Mouse (Mus musculus) MEL (cell line): Measurements from ENCODE around the gene Prokr2. TPM values are rescaled to one million over a fixed set of nuclear protein-coding genes. Genes with fewer than 3 reads are reported as not detected.

Experiments
- DNase-seq: peaks from one replicate; pipeline ENCODE4 v3.0.0; 2011; ENCODE audit warnings: low read depth, low spot score
- H3K27ac ChIP-seq: 2 replicates; pipeline ENCODE4 v1.5.1; 2012; ENCODE audit warnings: low read depth, mild to moderate bottlenecking, control low read depth, low read length, moderate library complexity; ENCODE audit not compliant: control insufficient read depth
- H3K27me3 ChIP-seq, 2 experiments: fragments of 150-350 bp in 1 of 2; sonication (generic) in 1 of 2; 2 replicates each; pipeline ENCODE4 v1.6.1; 2012; ENCODE audit warnings: low read length in 2 of 2, mild to moderate bottlenecking in 2 of 2, improper control_type of control experiment in 1 of 2, moderate library complexity in 1 of 2; ENCODE audit not compliant: insufficient read depth in 2 of 2, control insufficient read depth in 1 of 2
- H3K36me3 ChIP-seq, 2 experiments: 2 replicates each; pipeline ENCODE4 v1.6.1; 2012 to 2014; ENCODE audit warnings: low read length in 2 of 2, improper control_type of control experiment in 1 of 2, inconsistent platforms in 1 of 2, mild to moderate bottlenecking in 1 of 2; ENCODE audit not compliant: insufficient read depth in 2 of 2, control insufficient read depth in 1 of 2
- H3K4me1 ChIP-seq, 2 experiments: fragments of 150-350 bp in 1 of 2; sonication (generic) in 1 of 2; 2 replicates each; pipeline ENCODE4 v1.6.1; 2012; ENCODE audit warnings: low read length in 2 of 2, improper control_type of control experiment in 1 of 2, mild to moderate bottlenecking in 1 of 2; ENCODE audit not compliant: insufficient read depth in 2 of 2, control insufficient read depth in 1 of 2
- H3K4me3 ChIP-seq, 2 experiments: fragments of 150-350 bp in 1 of 2; sonication (generic) in 1 of 2; 2 replicates each; pipeline ENCODE4 v1.5.1; 2012; ENCODE audit warnings: low read depth in 2 of 2, low read length in 2 of 2, mild to moderate bottlenecking in 2 of 2, moderate library complexity in 2 of 2, control low read depth in 1 of 2, improper control_type of control experiment in 1 of 2; ENCODE audit not compliant: control insufficient read depth in 1 of 2, insufficient read depth in 1 of 2
- H3K79me2 ChIP-seq: 2 replicates; pipeline ENCODE4 v1.6.1; 2012; ENCODE audit warnings: mild to moderate bottlenecking, low read length, moderate library complexity; ENCODE audit not compliant: control insufficient read depth, poor library complexity, insufficient read depth
- H3K9ac ChIP-seq: 2 replicates; pipeline ENCODE4 v1.6.1; 2012; ENCODE audit warnings: low read depth, mild to moderate bottlenecking, control low read depth, low read length, moderate library complexity; ENCODE audit not compliant: control insufficient read depth, poor library complexity, severe bottlenecking
- H3K9me3 ChIP-seq: fragments of 150-350 bp; sonication (generic); replicated peaks from 2 replicates; pipeline ENCODE4 v1.6.1; 2012; ENCODE audit warnings: mild to moderate bottlenecking, low read length, improper control_type of control experiment, moderate library complexity; ENCODE audit not compliant: insufficient read depth
- BHLHE40 ChIP-seq: IDR thresholded peaks from 2 replicates; pipeline ENCODE4 v1.6.1; 2012; ENCODE audit warnings: low read depth, mild to moderate bottlenecking, inconsistent platforms, low read length, improper control_type of control experiment, borderline replicate concordance
- CHD2 ChIP-seq: IDR thresholded peaks from 2 replicates; pipeline ENCODE4 v1.6.1; 2011; ENCODE audit warnings: low read length, improper control_type of control experiment
- ELF1 ChIP-seq: IDR thresholded peaks from 2 replicates; pipeline ENCODE4 v1.6.1; 2014; ENCODE audit warnings: low read depth, mild to moderate bottlenecking, inconsistent platforms, low read length, improper control_type of control experiment, moderate library complexity
- HCFC1 ChIP-seq: IDR thresholded peaks from 2 replicates; pipeline ENCODE4 v1.6.1; 2012; ENCODE audit warnings: low read depth, mild to moderate bottlenecking, inconsistent platforms, low read length, improper control_type of control experiment, moderate library complexity
- MEF2A ChIP-seq: IDR thresholded peaks from 2 replicates; pipeline ENCODE4 v1.6.1; 2014; ENCODE audit warnings: low read depth, mild to moderate bottlenecking, inconsistent platforms, low read length, improper control_type of control experiment; ENCODE audit not compliant: poor library complexity, insufficient replicate concordance, severe bottlenecking; ENCODE audit errors: extremely low read depth
- MXI1 ChIP-seq: IDR thresholded peaks from 2 replicates; pipeline ENCODE4 v1.6.1; 2011; ENCODE audit warnings: mild to moderate bottlenecking, low read depth, low read length, improper control_type of control experiment
- MYB ChIP-seq: IDR thresholded peaks from 2 replicates; pipeline ENCODE4 v1.6.1; 2011; ENCODE audit warnings: mild to moderate bottlenecking, low read depth, low read length, improper control_type of control experiment
- MYC ChIP-seq: IDR thresholded peaks from 2 replicates; pipeline ENCODE4 v1.6.1; 2011; ENCODE audit warnings: low read depth, mild to moderate bottlenecking, low read length, improper control_type of control experiment, moderate library complexity
- NRF1 ChIP-seq: IDR thresholded peaks from 2 replicates; pipeline ENCODE4 v1.6.1; 2014; ENCODE audit warnings: low read depth, mild to moderate bottlenecking, inconsistent platforms, low read length, improper control_type of control experiment, moderate library complexity; ENCODE audit not compliant: poor library complexity, insufficient read depth, severe bottlenecking
- POLR2AphosphoS2 ChIP-seq: IDR thresholded peaks from 2 replicates; pipeline ENCODE4 v1.6.1; 2011; ENCODE audit warnings: low read length, improper control_type of control experiment
- POLR2AphosphoS5 ChIP-seq: IDR thresholded peaks from 2 replicates; pipeline ENCODE4 v1.6.1; 2012; ENCODE audit warnings: low read depth, borderline replicate concordance, mild to moderate bottlenecking, inconsistent platforms, low read length, moderate library complexity, mixed read lengths
- RAD21 ChIP-seq: IDR thresholded peaks from 2 replicates; pipeline ENCODE4 v1.6.1; 2011; ENCODE audit warnings: mild to moderate bottlenecking, low read depth, low read length, improper control_type of control experiment
- RCOR1 ChIP-seq: IDR thresholded peaks from 2 replicates; pipeline ENCODE4 v1.6.1; 2012; ENCODE audit warnings: low read depth, mild to moderate bottlenecking, inconsistent platforms, low read length, improper control_type of control experiment
- SMC3 ChIP-seq: IDR thresholded peaks from 2 replicates; pipeline ENCODE4 v1.6.1; 2011; ENCODE audit warnings: low read depth, low read length, improper control_type of control experiment
- TAL1 ChIP-seq: IDR thresholded peaks from 2 replicates; pipeline ENCODE4 v1.6.1; 2012; ENCODE audit warnings: mild to moderate bottlenecking, inconsistent platforms, low read length, moderate library complexity, mixed read lengths
- TCF12 ChIP-seq: IDR thresholded peaks from 2 replicates; pipeline ENCODE4 v1.6.1; 2014; ENCODE audit warnings: low read depth, mild to moderate bottlenecking, inconsistent platforms, low read length, improper control_type of control experiment, moderate library complexity
- USF1 ChIP-seq: IDR thresholded peaks from 2 replicates; pipeline ENCODE4 v1.6.1; 2014; ENCODE audit warnings: low read depth, mild to moderate bottlenecking, inconsistent platforms, low read length, improper control_type of control experiment, moderate library complexity
- ZC3H11A ChIP-seq: IDR thresholded peaks from 2 replicates; pipeline ENCODE4 v1.6.1; 2012; ENCODE audit warnings: low read depth, mild to moderate bottlenecking, inconsistent platforms, low read length, improper control_type of control experiment
- ZMIZ1 ChIP-seq: IDR thresholded peaks from 2 replicates; pipeline ENCODE4 v1.6.1; 2012; ENCODE audit warnings: low read depth, mild to moderate bottlenecking, inconsistent platforms, low read length, improper control_type of control experiment, moderate library complexity
- polyA plus RNA-seq, 2 experiments: library from polyadenylated mRNA; stranded (reverse) in 1 of 2; unstranded in 1 of 2; fragments of >175 nt in 1 of 2; fragments of >200 nt in 1 of 2; gene quantifications; 2 replicates each; pipeline versions ENCODE4 v1.2.1 to v1.2.4; 2012; ENCODE audit warnings: low replicate concordance in 2 of 2, low read depth in 1 of 2; ENCODE audit not compliant: insufficient read length in 2 of 2, insufficient read depth in 1 of 2, missing spikeins in 1 of 2
- total RNA-seq: library from RNA; depleted of rRNA; stranded (reverse); fragments of 300-350 nt; gene quantifications from 2 replicates; pipeline ENCODE4 v1.2.3, GENCODE M21; 2012

The Prokr2 gene
- total and polyA plus RNA-seq, 3 experiments: not detected

DNA sequence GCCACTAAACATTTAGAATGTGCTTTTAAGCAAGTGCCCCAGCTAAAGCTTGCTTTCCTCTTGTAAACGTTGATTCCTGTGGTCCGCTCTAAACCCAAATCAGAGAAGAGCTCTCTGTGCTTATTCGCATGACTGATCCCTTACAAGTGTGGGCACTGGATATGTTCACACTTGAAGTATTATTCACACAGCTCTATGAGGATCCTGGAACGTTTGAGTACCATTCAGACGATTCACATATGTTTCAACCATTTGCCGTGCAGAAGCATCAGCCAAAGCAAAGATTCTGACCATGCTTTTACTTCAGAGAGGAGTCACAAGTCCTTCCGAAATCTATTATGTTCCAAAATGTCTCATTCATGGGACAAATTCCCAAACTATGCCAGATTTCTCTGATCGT, 12.9 kb upstream of the Prokr2 start:
- Histone ChIP-seq H3K27ac (no peak overlapping the region), H3K4me1 (no peaks in the 10 kb centered on the region), H3K36me3 (no peaks in the 10 kb centered on the region), H3K27me3 (no peaks in the 10 kb centered on the region), H3K9me3 (no peaks in the 10 kb centered on the region), H3K9ac (no peak overlapping the region), H3K4me3 (no peak overlapping the region), H3K79me2 (no peaks in the 10 kb centered on the region)
- TF ChIP-seq ELF1 (no peak), MYC (no peak), MXI1 (no peak), TCF12 (no peak)
- no peak for DNase-seq

DNA sequence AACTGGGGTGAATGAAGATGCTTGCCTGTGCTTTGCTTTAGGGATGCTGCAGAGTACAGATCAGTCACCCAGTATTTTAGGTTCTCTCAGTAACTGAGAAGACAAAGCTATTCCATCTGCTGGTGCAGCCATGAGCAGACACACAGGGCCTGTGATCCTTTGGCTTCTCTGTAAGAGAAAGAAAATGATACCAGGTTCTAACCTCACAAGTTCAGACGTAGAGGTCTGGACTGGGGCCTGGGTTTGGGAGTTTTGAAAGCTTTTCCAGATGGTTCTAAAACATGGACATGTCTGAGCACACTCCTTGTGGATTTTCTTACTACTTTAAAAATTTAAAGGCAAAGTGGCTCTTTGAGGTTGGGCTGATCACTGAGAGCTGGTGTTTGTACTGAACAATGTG, 10.5 kb upstream of the Prokr2 start:
- no peak for DNase-seq
- TF ChIP-seq BHLHE40 (no peak), POLR2AphosphoS5 (no peak), MEF2A (no peak), ELF1 (no peak), ZC3H11A (no peak), HCFC1 (no peak), TAL1 (no peak), NRF1 (no peak), USF1 (no peak), ZMIZ1 (no peak), RCOR1 (no peak), MYC (no peak), TCF12 (no peak), MYB (no peak), POLR2AphosphoS2 (no peak), RAD21 (no peak), CHD2 (no peak), SMC3 (no peak)
- Histone ChIP-seq H3K9me3 (no peaks in the 10 kb centered on the region), H3K27me3 (peaks cover 0 to 2% of the 10 kb centered on the region in 2 experiments; a peak in 1 of 4 replicates), H3K4me1 (no peaks in the 10 kb centered on the region), H3K27ac (no peak overlapping the region), H3K4me3 (no peak overlapping the region), H3K9ac (no peak overlapping the region), H3K36me3 (no peaks in the 10 kb centered on the region), H3K79me2 (no peaks in the 10 kb centered on the region)
